Mouse (Mus musculus): Measurements from ENCODE around the gene Speer4b. TPM values are rescaled to one million over a fixed set of nuclear protein-coding genes. Genes with fewer than 3 reads are reported as not detected.
A peak's percentile ranks its signal among the peaks of the same experiment; 100 is the strongest.
"Not testable (repeated sequence)": the region's sequence is repeated elsewhere in the genome, so short reads cannot be mapped to it uniquely, and the experiment has no call there.

The Speer4b gene
- not detected in 2 replicates for polyA plus RNA-seq (2012; rRNA removed)

DNA sequence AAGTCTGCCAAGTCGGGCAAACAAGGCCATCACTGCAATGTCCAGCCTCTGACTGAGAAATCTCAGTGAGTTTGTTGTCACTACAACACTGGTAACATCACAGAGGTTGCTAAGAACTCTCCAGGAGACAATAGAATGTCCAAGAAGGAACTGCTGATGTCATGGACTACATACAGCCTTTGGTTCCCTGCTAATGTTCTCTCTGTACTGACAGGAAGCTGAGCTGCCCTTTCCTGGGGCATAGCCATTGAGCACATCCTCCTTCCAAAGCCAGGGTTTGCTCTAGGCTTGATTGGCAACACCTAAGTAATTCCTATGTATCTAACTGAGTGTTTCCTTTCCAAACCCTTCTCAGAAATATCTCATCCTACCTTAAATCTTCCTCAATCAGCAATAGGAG lies at the start of gene Speer4b:
TSS of gene Speer4b (minus strand) at position 101 of the 400 bp plus-strand sequence.
- H3K4me1 ChIP-seq (ENCODE audit: control insufficient read depth, insufficient read depth, low read length); H3K4me3 ChIP-seq (replicated peaks; ENCODE audit: insufficient read depth, low read depth, low read length); H3K27me3 ChIP-seq (ENCODE audit: control insufficient read depth, insufficient read depth, low read length); H3K27ac ChIP-seq (ENCODE audit: insufficient read depth, low read length); DNase-seq: not testable (repeated sequence)
- WGBS: 61% methylated on average over 1 of the region's 1 CpGs

DNA sequence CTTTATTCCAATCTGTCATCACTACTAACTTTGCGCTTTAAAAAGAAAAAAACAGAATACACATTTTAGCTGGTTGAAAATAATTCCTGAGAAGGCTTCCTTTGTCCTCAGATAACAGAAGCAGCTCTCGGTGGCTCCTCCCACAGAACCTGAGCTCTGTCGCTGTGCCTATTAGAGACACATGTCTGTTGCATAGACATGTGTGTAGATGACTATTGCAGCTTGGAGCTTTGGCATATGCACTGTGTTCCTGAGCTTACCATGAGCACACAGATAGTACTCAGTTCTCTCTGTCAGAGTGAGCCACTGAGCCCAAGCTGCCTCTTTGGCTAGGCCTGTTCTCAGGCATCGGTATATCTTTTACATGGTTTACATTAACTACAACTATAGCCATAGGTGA lies 48.1 kb upstream of the Speer4b start:
- WGBS: 89% methylated on average over 4 of the region's 4 CpGs

DNA sequence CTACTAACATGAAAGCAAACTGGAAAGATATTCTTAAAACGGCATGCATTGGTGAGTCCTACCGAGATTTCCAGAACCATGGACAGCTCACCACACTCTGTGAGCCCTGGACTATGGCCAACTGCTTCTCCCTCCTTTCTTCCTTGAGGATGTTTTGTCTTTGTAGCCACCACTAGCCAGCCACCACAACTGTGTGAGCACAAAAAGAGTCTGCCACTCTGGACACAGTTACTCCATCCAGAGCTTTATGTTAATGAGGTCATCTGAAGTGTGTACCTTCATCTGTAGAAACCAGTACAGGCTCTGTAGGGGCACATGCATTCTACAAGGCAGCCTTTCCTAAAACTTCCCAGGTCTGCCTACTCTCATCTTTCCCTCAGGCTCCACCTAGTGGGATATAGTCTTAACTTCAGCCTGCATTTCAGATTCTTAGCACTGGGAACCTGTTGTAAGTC lies 43.6 kb upstream of the Speer4b start:
- DNase-seq: peak; percentile 52 to 72
- 3% methylated on average over 2 of the region's 2 CpGs for WGBS
- Histone ChIP-seq H3K27ac (ENCODE audit: insufficient read depth, low read length) (no peak overlapping the region), H3K4me3 (replicated peaks; ENCODE audit: insufficient read depth, low read depth, low read length) (no peak overlapping the region), H3K27me3 (ENCODE audit: control insufficient read depth, insufficient read depth, low read length) (no peaks in the 10 kb centered on the region), H3K4me1 (ENCODE audit: control insufficient read depth, insufficient read depth, low read length) (peaks cover 12% of the 10 kb centered on the region; the same call in 1 of the 2 replicates)
- peak; percentile 61 for TF ChIP-seq CTCF (IDR thresholded peaks at IDR 0.05; ENCODE audit: borderline replicate concordance, insufficient read depth, low read depth, low read length)
- no peak for TF ChIP-seq POLR2A (IDR thresholded peaks at IDR 0.05; ENCODE audit: borderline replicate concordance, insufficient read depth, low read length)

More for the DNA sequence above, 48.1 kb upstream of the Speer4b start:
- H3K4me1 ChIP-seq (ENCODE audit: control insufficient read depth, insufficient read depth, low read length): peaks cover 15% of the 10 kb centered on the region
- no peak overlapping the region for H3K4me3 ChIP-seq (replicated peaks; ENCODE audit: insufficient read depth, low read depth, low read length)
- no peak for DNase-seq
- H3K27me3 ChIP-seq (ENCODE audit: control insufficient read depth, insufficient read depth, low read length): no peaks in the 10 kb centered on the region
- no peak overlapping the region for H3K27ac ChIP-seq (ENCODE audit: insufficient read depth, low read length)
- TF ChIP-seq POLR2A (IDR thresholded peaks at IDR 0.05; ENCODE audit: borderline replicate concordance, insufficient read depth, low read length): no peak
- no peak for TF ChIP-seq CTCF (IDR thresholded peaks at IDR 0.05; ENCODE audit: borderline replicate concordance, insufficient read depth, low read depth, low read length)

DNA sequence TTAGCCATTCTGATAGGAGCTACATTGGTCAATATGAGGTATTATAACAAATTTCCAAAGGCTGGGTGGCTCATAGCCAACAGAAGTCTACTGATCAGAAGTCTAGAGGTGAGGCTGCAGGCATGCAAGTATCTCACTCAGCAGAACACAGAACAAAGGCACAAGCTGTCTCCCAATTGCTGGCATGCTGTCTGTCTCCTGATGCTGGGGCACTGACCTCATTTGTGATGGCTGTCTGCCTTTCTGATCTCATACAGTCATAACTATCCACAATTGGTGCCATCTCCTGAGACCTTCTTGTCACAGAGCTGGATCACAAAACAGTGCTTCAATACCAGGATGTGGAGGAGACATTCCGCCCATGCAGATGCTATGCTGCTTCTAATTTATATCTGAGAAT lies 25.7 kb upstream of the Speer4b start:
- no peaks in the 10 kb centered on the region for H3K27me3 ChIP-seq (ENCODE audit: control insufficient read depth, insufficient read depth, low read length)
- 79% methylated on average over 1 of the region's 1 CpGs for WGBS
- peak in 1 of 2 experiments; percentile 58 for DNase-seq
- TF ChIP-seq CTCF (IDR thresholded peaks at IDR 0.05; ENCODE audit: borderline replicate concordance, insufficient read depth, low read depth, low read length) (no peak), POLR2A (IDR thresholded peaks at IDR 0.05; ENCODE audit: borderline replicate concordance, insufficient read depth, low read length) (no peak)
- H3K27ac ChIP-seq (ENCODE audit: insufficient read depth, low read length): 0 out of 2 replicates have a peak overlapping the region, but pooled peaks have one; percentile 49
- no peak overlapping the region for H3K4me3 ChIP-seq (replicated peaks; ENCODE audit: insufficient read depth, low read depth, low read length)
- H3K4me1 ChIP-seq (ENCODE audit: control insufficient read depth, insufficient read depth, low read length): peaks cover 7% of the 10 kb centered on the region

DNA sequence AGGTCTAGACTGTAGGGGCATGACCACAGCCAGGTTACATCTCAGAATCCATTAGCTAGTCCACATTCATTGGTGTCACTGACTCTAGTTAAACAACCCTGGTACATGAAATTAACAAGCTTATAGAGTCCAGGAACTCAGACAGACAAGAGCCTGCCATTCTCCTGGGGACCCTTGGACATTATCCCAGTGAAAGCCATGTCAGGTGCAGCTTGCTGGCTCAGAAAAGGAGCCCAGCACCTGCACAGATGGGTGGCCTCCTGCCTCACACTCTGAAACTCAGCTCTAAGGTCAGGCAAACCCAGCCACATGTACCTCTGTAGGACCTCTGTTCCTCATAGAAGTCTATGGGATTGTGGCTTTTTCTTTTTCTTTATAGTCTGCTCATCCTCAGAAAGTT lies 17.5 kb upstream of the Speer4b start:
- no peaks in the 10 kb centered on the region for H3K27me3 ChIP-seq (ENCODE audit: control insufficient read depth, insufficient read depth, low read length)
- H3K27ac ChIP-seq (ENCODE audit: insufficient read depth, low read length): no peak overlapping the region
- TF ChIP-seq CTCF (IDR thresholded peaks at IDR 0.05; ENCODE audit: borderline replicate concordance, insufficient read depth, low read depth, low read length) (no peak), POLR2A (IDR thresholded peaks at IDR 0.05; ENCODE audit: borderline replicate concordance, insufficient read depth, low read length) (no peak)
- peak in 1 of 2 experiments; percentile 62 for DNase-seq
- H3K4me1 ChIP-seq (ENCODE audit: control insufficient read depth, insufficient read depth, low read length): peaks cover 15% of the 10 kb centered on the region
- no peak overlapping the region for H3K4me3 ChIP-seq (replicated peaks; ENCODE audit: insufficient read depth, low read depth, low read length)

DNA sequence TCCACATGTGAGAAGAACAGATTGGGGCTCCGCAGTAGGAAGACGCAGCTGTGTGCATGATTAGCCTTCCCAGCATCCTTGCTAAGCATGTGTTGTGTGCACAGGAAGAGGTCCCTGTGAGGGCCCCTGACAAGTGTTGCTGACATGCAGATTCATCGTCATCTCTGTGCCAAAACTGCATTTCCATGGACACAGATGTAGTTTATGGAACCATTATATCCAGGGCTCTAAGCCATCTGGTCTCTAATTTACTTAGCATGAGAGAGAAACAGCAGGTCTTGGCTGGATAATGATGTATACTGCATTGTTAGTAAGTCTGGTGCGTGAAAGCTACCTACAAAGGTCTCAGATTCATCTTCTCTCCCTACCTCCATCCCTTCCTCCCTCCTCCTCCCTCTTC lies 10.3 kb downstream of the Speer4b start:
- Histone ChIP-seq H3K27ac (ENCODE audit: insufficient read depth, low read length) (no peak overlapping the region), H3K4me1 (ENCODE audit: control insufficient read depth, insufficient read depth, low read length) (peaks cover 9% of the 10 kb centered on the region), H3K4me3 (replicated peaks; ENCODE audit: insufficient read depth, low read depth, low read length) (no peak overlapping the region), H3K27me3 (ENCODE audit: control insufficient read depth, insufficient read depth, low read length) (no peaks in the 10 kb centered on the region)
- DNase-seq: no peak
- TF ChIP-seq POLR2A (IDR thresholded peaks at IDR 0.05; ENCODE audit: borderline replicate concordance, insufficient read depth, low read length) (no peak), CTCF (IDR thresholded peaks at IDR 0.05; ENCODE audit: borderline replicate concordance, insufficient read depth, low read depth, low read length) (no peak)
- 34% methylated on average over 4 of the region's 4 CpGs for WGBS

DNA sequence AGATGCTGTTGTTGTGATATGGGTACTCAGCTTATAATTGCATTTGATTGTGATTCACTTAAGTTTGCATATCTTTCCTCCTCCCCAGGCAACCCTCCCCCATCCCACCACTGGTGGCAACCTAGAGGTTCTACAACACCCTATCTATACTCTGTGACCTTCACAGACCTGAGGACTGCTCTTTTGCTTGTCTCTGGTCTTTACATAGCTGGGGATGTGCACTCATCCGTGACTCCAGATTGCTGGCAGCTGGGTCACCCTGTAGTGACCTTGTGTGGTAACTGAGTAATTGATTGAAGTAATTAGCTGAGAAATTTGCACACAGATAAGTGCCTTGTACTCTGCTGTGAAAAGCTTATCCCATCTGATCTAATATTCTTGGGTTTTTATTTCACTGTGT lies 15.1 kb downstream of the Speer4b start:
- 56% methylated on average over 1 of the region's 1 CpGs for WGBS
- Histone ChIP-seq H3K27ac (ENCODE audit: insufficient read depth, low read length) (no peak overlapping the region), H3K27me3 (ENCODE audit: control insufficient read depth, insufficient read depth, low read length) (no peaks in the 10 kb centered on the region), H3K4me3 (replicated peaks; ENCODE audit: insufficient read depth, low read depth, low read length) (no peak overlapping the region), H3K4me1 (ENCODE audit: control insufficient read depth, insufficient read depth, low read length) (peaks cover 13% of the 10 kb centered on the region)
- no peak for DNase-seq
- TF ChIP-seq CTCF (IDR thresholded peaks at IDR 0.05; ENCODE audit: borderline replicate concordance, insufficient read depth, low read depth, low read length): no peak
- TF ChIP-seq POLR2A (IDR thresholded peaks at IDR 0.05; ENCODE audit: borderline replicate concordance, insufficient read depth, low read length): no peak

DNA sequence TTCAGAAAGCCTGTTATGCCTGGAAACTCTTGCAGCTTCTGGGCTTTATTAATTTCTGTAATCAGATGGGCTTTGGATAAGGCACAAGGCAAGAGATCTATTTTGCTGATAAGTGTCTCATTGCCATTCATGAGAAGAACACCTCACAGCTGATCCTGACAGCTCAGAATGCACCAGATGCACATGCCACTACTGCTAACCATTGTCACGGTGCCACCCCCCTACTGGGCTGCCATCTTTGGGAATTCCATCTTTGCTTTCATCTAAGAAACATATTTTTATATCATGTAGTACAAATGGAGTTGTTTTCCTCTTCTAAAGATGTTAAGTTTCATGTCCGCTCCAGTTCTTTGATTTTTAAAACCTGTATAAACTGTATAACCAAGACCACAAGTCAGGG lies 19.5 kb downstream of the Speer4b start:
- DNase-seq: peak; percentile 48 to 51
- Histone ChIP-seq H3K4me3 (replicated peaks; ENCODE audit: insufficient read depth, low read depth, low read length) (no peak overlapping the region), H3K4me1 (ENCODE audit: control insufficient read depth, insufficient read depth, low read length) (peaks cover 19% of the 10 kb centered on the region), H3K27ac (ENCODE audit: insufficient read depth, low read length) (no peak overlapping the region), H3K27me3 (ENCODE audit: control insufficient read depth, insufficient read depth, low read length) (no peaks in the 10 kb centered on the region)
- no peak for TF ChIP-seq POLR2A (IDR thresholded peaks at IDR 0.05; ENCODE audit: borderline replicate concordance, insufficient read depth, low read length)
- TF ChIP-seq CTCF (IDR thresholded peaks at IDR 0.05; ENCODE audit: borderline replicate concordance, insufficient read depth, low read depth, low read length): no peak
- WGBS: 60% methylated on average over 2 of the region's 2 CpGs
